Mouse (Mus musculus) regulatory T cell (primary cell): Measurements from ENCODE around the gene Scyl1.

Experiments used
- in situ Hi-C: fragments of 300-600 bp; cut with MboI, MseI; formaldehyde crosslinking; loops from one replicate; pipeline ENCODE4 v1.15.1; 2025; ENCODE audit warnings: high pct_unique_total_duplicates

Gene Scyl1

DNA sequence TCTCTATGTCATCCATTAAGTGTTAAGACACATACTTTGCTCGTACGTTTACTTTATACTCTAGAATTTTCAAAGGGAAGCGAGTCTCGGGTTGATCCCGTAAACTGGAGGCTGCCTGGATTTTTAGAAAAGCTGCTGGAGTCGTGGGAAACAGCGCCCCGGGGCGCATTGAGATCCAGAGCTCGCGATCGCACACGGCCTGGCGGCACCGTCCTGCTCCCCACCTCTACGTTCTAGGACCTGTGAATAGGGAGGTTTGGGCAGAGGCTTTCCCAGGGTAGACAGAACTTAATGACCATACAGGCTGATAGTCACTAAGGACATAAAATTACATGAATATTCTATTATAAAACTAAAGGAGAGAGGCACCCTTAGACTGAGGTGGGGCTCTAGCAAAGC, 32.7 kb upstream of the Scyl1 start:
- in situ Hi-C loops = loop anchor here (25.0 kb wide), 1 partner anchor 1058 kb away; the partner anchor contains the start of gene Ccdc88b

DNA sequence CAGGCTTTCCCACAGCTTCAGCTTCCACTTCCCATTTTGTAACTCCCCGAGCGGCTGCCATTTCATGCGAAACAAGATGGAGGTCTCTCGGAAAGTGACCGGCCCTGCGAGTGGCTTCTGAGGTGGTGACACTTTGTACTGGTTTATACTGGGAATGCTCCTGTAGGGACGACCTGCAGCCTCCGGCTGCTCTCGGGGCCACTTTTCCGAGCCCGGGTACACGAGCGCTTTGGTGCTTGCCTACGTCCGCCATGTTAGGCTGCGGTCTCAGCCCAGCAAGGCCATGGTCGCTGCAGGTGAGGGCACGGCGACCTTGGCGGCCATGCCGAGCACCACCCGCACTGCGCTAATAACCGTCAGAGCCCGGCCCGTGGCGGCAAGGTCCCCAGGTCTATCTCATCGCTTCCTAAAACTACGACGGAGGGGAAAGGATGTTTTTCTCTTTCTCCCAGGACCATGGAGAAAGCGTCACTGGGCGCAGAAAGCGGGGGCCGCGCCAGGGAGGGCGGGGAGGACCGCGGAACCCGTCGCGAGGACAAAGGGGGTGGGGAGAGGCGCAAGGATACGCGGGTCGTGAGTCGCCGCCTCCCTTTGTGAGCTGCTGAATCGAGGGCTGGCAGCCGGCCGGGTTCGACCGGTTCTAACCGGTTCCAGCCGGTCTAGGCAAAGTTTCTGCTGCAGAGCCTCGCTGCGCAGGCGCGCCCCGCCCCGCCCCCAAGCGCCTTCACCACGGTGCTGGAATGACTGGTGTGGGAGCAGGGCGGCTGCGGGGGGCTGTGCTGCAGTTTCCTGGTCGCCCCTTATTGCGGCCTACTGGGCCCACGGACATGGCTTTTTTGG, 32.0 kb upstream of the Scyl1 start:
- in situ Hi-C loops = loop anchor here (25.0 kb wide), 1 partner anchor 1059 kb away; the partner anchor contains the start of gene Ccdc88b

DNA sequence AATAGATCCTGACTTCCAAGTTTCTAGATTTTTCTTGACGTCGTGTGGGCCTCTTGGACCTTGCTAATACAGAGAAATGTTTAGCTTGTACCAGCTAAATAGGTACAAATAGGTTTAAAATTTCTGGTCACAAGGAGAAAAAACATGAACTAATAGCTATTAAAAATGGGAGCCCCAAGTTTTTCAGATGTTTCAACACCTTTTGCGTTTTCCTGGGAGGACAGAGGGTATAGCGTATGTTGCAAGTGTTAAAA, 31.5 kb upstream of the Scyl1 start:
- in situ Hi-C loops = loop anchor here (25.0 kb wide), 1 partner anchor 1060 kb away; the partner anchor contains the start of gene Ccdc88b

DNA sequence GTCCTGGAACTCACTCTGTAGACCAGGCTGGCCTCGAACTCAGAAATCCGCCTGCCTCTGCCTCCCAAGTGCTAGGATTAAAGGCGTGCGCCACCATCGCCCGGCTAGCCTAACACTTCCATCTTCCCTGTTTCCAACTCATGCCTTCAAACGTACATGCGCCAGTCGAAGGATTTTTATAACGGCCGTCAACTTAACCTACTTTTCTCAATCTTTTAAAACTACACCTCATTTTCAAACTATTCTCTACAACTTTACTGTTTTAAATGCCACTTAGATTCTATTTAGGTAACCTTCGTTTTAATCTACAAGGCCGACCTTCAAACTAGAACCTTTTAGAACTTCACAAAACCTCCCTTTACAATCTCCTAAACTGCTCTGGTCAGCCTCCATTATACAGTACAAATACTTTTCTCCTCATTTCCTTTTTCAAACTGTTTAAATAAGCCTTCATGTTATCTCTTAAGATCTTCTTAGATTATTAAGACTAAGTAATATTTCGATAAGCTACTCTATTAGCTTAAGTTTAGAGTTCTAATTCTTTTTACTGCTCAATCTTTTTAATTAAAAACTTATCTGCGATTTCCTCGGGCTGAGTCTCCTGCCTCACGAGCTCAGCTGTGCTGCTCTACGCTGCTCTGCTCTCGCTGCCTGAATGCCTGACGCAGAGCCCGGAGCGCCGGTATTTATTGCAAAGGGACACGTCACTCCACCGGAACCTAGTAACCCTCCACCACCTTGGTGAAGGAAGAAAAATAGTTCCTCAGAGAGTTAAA, 31.0 kb upstream of the Scyl1 start:
- in situ Hi-C loops = loop anchor here (25.0 kb wide), 1 partner anchor 1060 kb away; the partner anchor contains the start of gene Ccdc88b

DNA sequence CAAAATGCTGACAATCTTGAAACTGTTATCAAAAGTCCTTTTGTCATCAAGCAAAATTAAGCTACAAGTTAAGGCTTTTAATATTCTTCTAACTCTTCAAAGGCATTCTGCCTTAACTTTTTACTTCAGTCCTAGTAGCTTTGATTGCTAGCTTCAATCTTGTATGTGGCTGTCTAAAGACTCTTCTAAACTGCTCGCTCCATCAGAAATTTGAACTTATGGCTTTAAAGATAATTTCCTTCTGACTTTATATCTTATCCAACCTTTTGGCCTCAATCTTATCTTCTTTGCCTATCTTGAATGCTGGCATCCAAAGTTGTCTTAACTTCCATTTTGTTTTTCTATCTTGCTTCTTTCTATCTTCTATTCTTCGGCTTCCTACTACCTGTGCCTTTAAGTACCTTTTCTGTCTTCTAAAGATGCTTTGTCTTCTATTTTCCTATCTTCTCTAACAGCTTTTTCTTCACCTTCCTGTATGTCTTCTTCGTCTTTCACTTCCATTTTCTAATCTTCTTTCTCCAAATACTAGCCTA, 30.3 kb upstream of the Scyl1 start:
- in situ Hi-C loops = loop anchor here (25.0 kb wide), 1 partner anchor 1061 kb away; the partner anchor contains the start of gene Ccdc88b

DNA sequence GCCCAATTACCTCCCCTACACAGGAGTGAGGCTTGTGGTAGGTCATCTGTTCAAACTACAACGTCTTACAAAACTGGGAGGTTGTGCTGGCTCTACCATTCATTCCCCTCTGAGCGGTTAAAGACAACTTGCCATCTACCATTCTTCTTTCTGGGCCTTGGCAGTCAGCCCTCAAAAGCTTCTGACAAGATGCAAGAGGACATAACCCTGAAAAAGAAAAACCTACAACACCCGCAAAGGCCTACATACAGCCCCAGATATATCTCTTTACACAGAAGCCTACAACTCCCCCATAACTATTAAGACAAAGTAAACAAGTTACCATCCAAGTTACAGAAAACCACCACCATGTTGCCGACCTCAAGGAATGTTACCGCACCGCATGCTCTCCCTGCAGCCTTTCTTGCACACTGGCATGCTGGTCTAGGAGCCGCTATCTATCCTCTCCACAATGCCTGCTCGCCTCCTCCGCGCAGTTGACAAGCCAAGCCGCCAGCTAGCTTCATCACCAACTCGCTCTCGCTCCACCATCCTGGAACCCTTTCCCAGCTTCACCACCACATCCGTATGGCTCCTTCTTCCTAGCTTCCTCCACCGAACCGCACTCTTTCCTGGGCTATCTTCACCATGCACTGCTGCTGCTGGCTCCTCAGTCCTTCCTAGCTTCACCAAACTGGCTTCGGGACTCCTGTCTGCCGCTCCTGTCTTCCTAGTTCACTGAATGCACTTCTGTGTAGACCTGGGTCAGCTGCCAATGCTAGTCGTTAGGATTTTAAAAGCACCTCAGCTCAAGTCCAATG, 29.6 kb upstream of the Scyl1 start:
- in situ Hi-C loops = loop anchor here (25.0 kb wide), 1 partner anchor 1061 kb away; the partner anchor contains the start of gene Ccdc88b

DNA sequence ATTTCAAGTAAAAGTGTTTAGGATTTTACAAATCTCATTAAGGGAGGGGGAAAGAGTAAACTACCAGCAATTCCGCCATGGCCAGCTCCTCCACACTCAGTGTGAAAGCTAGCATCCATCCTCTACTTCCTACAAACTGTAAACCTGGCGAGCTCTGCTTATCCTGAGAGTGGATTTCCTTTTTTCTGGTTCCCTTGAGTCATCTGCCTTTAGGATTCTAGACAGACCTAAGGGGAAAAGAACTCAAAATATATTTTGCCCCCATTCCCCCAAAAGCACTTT, 29.1 kb upstream of the Scyl1 start:
- in situ Hi-C loops = loop anchor here (25.0 kb wide), 1 partner anchor 1062 kb away; the partner anchor contains the start of gene Ccdc88b

DNA sequence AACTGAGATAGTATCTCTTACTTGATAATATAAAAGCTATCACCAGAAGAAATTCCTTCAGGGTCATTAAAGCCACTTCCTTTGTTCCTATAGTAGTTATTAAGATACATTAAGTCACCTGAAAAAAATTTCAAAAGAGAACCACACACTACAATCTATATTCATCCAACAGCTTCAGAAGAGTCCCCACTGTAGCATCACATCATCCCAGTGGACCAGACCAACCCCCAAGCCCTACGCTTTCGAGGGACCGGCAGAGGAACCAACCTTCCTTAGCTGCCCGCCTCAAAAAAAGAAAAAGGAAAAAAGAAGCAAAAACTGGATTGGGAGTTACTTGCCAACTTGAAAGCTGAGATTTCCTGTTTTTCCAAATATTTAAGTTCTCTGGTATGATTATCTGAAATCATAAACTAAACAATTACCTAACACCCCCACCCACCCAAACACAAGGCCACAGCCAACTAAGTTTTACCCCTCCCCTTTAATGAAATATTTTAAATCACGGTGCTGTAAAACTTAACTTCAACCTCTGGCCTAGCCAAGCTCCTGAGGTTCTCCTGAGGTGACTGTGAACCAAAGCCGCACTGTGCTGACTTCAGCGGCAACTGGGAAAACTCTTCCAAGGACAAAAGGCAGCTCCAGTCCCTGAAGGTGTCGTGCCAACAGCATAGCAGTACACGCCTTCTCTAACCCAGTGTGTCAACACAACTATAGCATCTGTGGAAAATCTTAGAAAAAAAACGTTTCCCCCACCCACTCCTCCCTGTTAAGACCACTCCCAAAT, 28.5 kb upstream of the Scyl1 start:
- in situ Hi-C loops = loop anchor here (10.0 to 25.0 kb wide), 2 partner anchors 1063 to 1605 kb away; partner anchors contain the start of genes Ccdc88b, Ppp1ca and Tbc1d10c

DNA sequence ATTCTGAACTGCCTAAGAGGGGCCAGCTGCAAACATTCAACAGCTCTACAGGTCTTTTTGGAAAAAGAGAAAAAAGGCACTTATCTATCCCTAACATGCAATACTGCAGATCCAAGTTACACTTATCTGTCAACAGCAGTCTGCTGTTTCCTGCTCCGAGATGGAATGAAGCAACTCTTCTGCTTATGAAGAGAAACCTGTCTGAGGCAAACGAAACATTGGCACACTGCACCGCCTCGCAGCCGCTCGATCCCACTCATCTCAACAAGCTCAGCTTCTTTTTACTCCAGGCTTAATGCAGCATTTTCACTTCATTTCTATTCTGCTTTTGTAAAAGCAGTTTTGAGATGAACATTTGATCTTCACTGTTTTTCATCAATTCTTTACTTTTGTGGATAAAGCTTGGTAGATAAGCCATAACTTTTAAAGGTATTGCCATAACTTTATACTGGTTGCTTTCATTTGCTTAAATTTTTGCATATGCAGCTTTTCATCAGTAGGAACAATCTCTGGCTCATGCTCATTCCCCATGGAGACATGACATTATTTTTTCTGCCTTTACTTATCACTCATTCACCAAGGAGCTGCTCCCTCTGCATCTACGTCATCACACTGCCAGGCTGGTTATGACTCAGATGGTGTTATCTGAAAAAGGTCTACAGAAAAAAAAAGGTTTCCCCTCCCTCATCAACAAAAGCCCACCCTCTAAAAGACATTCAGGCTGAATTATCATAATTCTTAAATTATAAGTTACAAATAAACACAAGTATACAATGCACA, 27.7 kb upstream of the Scyl1 start:
- in situ Hi-C loops = loop anchor here (10.0 kb wide), 1 partner anchor 1604 kb away; the partner anchor contains the start of genes Ppp1ca and Tbc1d10c

DNA sequence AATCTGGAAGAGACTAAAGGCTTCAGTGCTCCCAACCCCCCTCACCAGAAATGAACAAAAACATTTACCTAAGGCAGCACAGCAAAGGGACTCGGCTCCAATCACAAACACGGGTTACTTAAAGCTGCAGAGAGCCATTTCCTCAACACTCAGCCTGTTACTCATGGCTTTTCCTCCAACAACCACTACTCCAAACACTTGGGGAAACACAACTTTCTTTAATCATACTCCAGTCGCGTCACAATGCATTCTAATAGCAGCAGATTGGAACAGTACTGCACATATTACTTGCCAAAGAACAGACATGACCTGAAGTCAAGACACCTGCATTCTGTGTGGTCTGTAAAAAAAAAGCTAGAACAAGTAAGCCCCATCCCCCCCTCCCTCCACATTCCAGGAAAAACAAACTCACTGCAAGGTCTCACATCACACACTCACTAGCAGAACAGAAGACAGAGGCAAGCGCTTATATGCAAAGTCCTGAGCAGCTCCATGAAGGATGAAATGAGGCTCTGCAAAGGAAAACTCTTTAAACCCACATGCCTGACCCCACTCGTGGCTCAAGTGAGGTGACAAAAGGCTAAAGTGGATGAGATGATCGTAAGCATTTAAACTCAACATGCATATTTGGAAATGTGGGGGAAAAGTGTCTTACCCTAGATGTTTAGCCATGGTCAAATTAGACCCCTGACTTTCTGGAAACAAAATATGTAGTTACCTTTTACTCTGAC, 26.3 kb upstream of the Scyl1 start:
- in situ Hi-C loops = loop anchor here (10.0 kb wide), 1 partner anchor 1603 kb away; the partner anchor contains the start of genes Ppp1ca and Tbc1d10c

DNA sequence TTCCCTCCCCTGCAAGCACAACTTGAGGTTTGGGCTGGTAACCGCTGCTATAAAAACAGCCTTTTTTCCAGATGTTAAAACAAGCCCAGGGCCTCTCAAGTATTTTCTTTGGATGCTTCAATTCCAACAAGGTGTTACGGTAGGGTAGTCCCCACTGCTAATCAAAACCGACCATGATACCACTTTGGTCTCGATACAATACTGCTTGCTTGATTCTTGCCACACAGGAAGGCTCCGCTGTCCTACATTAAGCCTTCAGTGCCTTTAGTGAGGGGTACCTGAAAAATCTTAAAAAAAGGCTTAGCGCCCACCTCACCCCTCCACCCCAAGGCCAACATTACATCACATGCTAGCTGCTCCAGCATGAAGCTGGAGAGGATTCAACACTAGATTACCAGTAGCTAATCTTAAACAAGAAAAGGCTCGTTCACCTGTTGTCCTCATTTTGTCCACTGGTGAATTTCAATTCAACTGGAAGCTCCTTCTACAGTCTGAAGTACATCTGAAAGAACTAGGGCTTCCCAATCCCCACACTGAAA, 25.4 kb upstream of the Scyl1 start:
- in situ Hi-C loops = loop anchor here (10.0 kb wide), 1 partner anchor 1602 kb away; the partner anchor contains the start of genes Ppp1ca and Tbc1d10c

DNA sequence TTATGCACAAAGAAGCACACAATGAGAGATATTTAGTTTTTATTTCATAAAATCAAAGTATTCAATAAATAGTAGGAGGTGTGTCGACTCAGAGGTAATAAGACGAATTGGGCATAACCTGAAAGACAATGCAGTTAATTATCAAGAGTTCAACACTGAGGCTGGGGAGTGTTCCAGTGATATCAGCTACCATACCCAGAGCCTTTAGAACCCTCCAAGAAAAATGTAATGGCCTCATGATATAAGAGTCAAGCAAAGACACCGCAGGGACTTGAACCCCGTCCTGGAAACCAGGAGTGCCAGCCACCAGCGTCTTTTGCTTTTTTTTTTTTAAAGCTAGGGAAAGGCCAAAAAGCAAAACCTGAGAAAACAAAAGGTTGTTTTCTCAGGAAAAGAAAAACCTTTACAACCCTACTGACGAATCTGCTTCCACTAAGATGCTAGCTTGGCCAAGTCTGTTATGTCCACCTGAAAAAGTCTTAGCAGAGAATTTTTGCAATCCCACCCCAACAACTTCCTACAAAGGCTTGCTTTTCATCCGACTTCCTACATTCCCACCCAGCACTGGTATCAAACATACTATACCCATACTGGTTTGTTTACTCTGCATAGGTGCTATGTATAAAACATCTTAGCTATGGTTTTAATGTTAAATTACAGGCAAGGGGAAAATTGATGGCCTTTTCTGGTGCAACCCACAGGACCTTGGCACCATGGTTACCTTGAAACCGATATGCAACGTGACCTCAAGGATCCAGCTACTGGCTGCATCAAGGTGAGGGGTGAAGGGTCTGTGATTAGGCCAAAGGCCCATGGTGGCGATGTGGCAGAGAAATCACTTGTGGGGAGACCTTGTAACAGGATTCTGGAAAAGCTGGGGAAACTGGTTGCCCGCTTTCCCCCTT, 24.7 kb upstream of the Scyl1 start:
- in situ Hi-C loops = loop anchor here (10.0 kb wide), 1 partner anchor 1601 kb away; the partner anchor contains the start of genes Ppp1ca and Tbc1d10c

DNA sequence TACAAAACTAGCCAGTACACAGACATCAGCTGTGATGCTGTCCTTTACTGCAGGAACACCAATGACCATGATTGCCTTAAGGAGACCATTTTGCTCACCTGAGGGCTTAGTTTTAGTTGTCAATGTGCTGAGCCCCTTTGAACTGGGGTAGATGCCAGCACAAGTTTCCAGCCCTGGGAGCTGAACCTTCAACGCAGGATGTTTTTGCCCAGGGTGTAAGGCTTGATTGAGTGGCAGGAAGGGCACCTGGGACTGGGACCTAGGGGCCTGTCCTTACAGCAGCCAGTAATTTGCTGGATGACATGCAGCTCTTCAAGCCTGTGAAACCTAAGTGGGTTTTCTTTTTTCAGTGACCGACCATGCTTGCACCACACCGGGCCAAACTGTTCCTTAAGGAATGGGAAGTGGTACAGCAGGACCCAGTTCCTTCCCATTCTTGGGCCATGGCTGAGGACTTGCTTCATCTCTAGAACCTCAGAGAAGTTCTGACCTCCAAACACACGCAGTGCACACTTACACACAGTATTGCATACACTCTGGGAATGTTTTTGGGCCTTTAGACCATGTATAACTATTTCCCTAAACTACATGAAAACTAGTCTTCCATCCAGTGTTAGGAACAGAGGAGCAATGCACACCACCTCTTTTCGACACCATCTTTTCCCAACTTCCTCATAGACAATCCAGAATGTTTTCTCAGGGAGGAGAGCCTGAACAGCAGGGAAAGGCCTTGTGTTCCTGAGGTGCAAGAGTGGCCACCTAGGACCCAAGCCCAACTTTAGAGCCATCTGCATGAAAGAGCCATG, 23.8 kb upstream of the Scyl1 start:
- in situ Hi-C loops = loop anchor here (5.0 to 10.0 kb wide), 3 partner anchors 52 to 1600 kb away; partner anchors contain the start of genes Frmd8, Ppp1ca, Slc25a45 and Tbc1d10c

DNA sequence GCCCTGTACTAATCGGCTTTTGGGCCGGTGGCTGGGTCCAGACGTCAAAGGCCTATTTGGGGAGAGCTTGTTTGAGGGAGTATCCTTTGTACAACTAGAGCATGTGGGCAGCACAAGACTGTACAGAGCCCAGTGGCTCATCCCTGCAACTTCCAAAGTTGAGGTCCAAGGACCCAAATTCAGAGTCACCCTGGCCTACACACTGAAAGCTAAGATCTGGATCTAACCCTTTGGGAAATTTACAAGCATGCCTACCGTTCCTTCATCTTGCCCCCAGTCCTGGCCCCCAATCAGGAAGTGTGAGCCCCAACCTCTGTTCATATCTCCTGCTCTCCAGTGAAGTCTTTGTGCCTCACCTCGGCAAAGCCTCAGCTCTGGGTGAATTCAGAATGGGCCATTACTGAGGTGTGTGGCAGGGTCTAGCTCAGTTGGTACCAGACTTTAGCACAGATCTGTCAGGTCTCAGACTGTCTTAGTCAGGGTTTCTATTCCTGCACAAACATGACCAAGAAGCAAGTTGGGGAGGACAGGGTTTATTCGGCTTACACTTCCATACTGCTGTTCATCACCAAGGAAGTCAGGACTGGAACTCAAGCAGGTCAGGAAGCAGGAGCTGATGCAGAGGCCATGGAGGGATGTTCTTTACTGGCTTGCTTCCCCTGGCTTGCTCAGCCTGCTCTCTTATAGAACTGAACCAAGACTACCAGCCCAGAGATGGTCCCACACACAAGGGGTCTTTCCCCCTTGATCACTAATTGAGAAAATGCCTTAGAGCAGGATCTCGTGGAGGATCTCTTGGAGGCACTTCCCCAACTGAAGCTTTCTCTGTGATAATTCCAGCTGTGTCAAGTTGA, 22.9 kb upstream of the Scyl1 start:
- in situ Hi-C loops = loop anchor here (5.0 to 10.0 kb wide), 3 partner anchors 53 to 1599 kb away; partner anchors contain the start of genes Frmd8, Ppp1ca, Slc25a45 and Tbc1d10c

DNA sequence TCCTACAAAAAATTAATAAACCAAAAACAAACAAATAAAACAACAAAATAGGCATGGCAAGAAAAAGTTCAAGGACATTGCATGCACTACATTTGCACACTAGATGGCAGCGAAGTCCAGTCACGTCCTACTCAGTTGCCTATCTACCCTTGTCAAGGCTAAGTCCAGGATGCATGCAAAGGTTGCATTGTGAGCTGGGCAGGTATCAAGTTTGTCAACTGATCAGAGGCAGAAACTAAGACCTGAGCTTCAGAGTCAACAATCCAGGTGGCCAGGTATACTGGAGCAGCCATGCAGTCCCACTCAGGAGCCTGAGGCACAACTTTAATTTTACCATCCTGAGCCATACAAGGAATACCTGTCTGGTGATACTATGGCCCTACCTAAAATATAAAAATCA, 21.9 kb upstream of the Scyl1 start:
- in situ Hi-C loops = loop anchor here (5.0 to 10.0 kb wide), 3 partner anchors 54 to 1598 kb away; partner anchors contain the start of genes Frmd8, Ppp1ca, Slc25a45 and Tbc1d10c
